Mouse (Mus musculus) ES-E14 (cell line): ENCODE data around the gene Slc25a45.

Experiments
- HCFC1 ChIP-seq: IDR thresholded peaks from 2 replicates; pipeline ENCODE4 v1.6.1; 2012; ENCODE audit warnings: low read length, inconsistent platforms, borderline replicate concordance; ENCODE audit not compliant: insufficient read depth
- MAFK ChIP-seq: IDR thresholded peaks from 2 replicates; pipeline ENCODE4 v1.6.1; 2014; ENCODE audit warnings: mild to moderate bottlenecking, low read depth, low read length, inconsistent platforms; ENCODE audit not compliant: insufficient read depth
- ZC3H11A ChIP-seq: IDR thresholded peaks from 2 replicates; pipeline ENCODE4 v1.6.1; 2012; ENCODE audit warnings: low read depth, mild to moderate bottlenecking, inconsistent platforms, low read length, borderline replicate concordance

DNA sequence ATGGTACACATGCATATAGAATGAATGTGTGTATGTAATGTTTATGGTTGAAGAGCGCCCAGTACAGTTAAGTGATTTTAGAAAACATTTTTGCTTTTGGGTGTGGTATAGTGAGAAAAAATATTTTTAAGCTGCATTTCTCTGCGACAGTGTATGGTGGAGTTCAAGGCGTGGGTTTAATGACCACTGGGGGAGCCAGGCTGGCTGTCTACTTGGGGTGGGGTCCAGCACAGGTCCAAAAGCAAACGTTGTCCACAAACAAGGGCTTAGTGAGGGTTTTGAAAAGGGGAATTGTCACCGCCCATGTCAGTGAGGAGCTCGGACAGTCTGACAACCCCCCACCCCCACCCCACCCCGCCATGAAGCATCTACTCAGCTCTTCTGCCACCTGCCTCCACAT, 31.5 kb upstream of the Slc25a45 start:
- TF ChIP-seq ZC3H11A, result no peak
- TF ChIP-seq HCFC1, result no peak
- no peak for TF ChIP-seq MAFK
